Comparison of ENCODE assay signal across 9 mouse cellular contexts in the genomic region with DNA sequence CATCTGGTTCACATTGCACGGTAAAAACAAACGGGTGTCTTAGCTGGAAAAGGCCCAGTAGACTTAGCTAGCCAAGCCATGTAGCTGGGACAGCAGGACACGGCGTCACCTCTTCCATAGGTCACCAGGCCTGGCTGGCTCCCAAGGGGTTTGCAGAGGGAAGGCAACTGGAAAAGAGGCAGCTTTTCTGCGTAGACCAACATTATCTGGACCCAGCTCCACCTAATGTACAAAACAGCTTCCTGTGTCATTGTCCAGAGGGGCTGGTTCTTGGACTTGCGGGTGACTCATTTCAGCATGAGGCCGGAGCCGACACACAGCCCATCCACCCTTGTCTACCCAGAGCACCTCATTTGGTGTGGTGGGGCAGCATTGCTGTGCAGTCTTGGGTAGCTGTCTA. TPM values are rescaled to one million over a fixed set of nuclear protein-coding genes. Genes with fewer than 3 reads are reported as not detected.
DNase-seq lines count a peak whose midpoint lies in the region; ATAC-seq lines count a peak whose summit lies in the region.
"Had no signal": no experiment of that assay in that cellular context is flagged by ENCODE, and none has a peak within 500 bp of the region (broad histone marks: within the 10 kb centered on the region; RNA-seq: fewer than 3 reads in every experiment).

No protein-coding gene starts in this region.

- 0 out of 4 replicates have a peak, but pooled peaks cover 0 to 3% of the 10 kb centered on the region in 2 experiments for H3K4me1 ChIP-seq in heart, embryonic 14.5 days (ENCODE audit: control insufficient read depth in 2 of 2, insufficient read depth in 2 of 2, low read length in 2 of 2)
- no peaks in the 10 kb centered on the region for H3K4me1 ChIP-seq in midbrain, embryonic 15.5 days

- H3K9me3 ChIP-seq in heart, embryonic 14.5 days (ENCODE audit: control insufficient read depth, low read length), result no peaks in the 10 kb centered on the region
- no peaks in the 10 kb centered on the region for H3K9me3 ChIP-seq in midbrain, embryonic 15.5 days

- H3K36me3 ChIP-seq in heart, embryonic 14.5 days (ENCODE audit: control insufficient read depth, insufficient read depth, low read length), result no peaks in the 10 kb centered on the region
- H3K36me3 ChIP-seq in midbrain, embryonic 15.5 days (replicated peaks), result no peaks in the 10 kb centered on the region

- H3K4me3 ChIP-seq in heart, embryonic 14.5 days (ENCODE audit: control insufficient read depth in 1 of 2, insufficient read depth in 1 of 2, low read depth in 1 of 2, low read length in 2 of 2), result no peak overlapping the region
- no peak overlapping the region for H3K4me3 ChIP-seq in midbrain, embryonic 15.5 days
- H3K4me3 ChIP-seq: megakaryocyte, embryonic 14.5 days had no signal

- peak; percentile 63 for DNase-seq in testis, postnatal 10 days (ENCODE audit: low spot score)
- no peak for DNase-seq in testis, postnatal 14 days (ENCODE audit: low spot score)
- peak; percentile 88 to 90 for DNase-seq in kidney, postnatal 4 days
- no peak for DNase-seq in yolk sac, embryonic 10.5 days (ENCODE audit: low spot score)
- no peak for DNase-seq in right cerebral cortex, adult 18-20 months
- DNase-seq in frontal cortex, postnatal 14 days (ENCODE audit: low spot score in 2 of 2), result no peak

- no peak overlapping the region for H3K4me2 ChIP-seq in heart, embryonic 14.5 days (ENCODE audit: low read length)
- H3K4me2 ChIP-seq in midbrain, embryonic 15.5 days, result no peak overlapping the region

- H3K27ac ChIP-seq in heart, embryonic 14.5 days (replicated peaks in 1 of 2; ENCODE audit: control insufficient read depth in 1 of 2, insufficient read depth in 1 of 2, low read depth in 2 of 2, low read length in 2 of 2), result peak overlapping the region in 1 of 2 experiments; percentile 28; a peak in 1 of 4 replicates
- H3K27ac ChIP-seq in midbrain, embryonic 15.5 days, result no peak overlapping the region

- H3K27me3 ChIP-seq in heart, embryonic 14.5 days (ENCODE audit: control insufficient read depth, insufficient read depth, low read length), result no peaks in the 10 kb centered on the region
- H3K27me3 ChIP-seq in midbrain, embryonic 15.5 days (replicated peaks), result no peaks in the 10 kb centered on the region

- WGBS in heart, embryonic 14.5 days, result 53% methylated on average over 8 of the region's 8 CpGs
- WGBS in midbrain, embryonic 15.5 days, result 88% methylated on average over 8 of the region's 8 CpGs

- H3K9ac ChIP-seq in heart, embryonic 14.5 days (ENCODE audit: low read length), result no peak overlapping the region
- H3K9ac ChIP-seq in midbrain, embryonic 15.5 days, result no peak overlapping the region

- ATAC-seq in heart, embryonic 14.5 days (ENCODE audit: insufficient number of reproducible peaks, insufficient read depth, low FRiP score, low read depth), result peak; percentile 30; the same call in 1 of the 2 replicates
- no peak for ATAC-seq in midbrain, embryonic 15.5 days (replicated peaks)

RNA-seq across cellular contexts. Expression of gene Kpna2, which starts 23.1 kb away (rescaled TPM):
- 228 and 258 TPM in 2 replicates for polyA plus RNA-seq in heart, embryonic 14.5 days (2014; fragmentation: Nextera tagmentation; extraction: Ambion mirVana)
- 154 and 163 TPM in 2 replicates for polyA plus RNA-seq in midbrain, embryonic 15.5 days (2015; fragmentation: Nextera tagmentation; extraction: Ambion mirVana)

RNA-seq across cellular contexts. Expression of gene 1810010H24Rik, which starts 49.3 kb away (rescaled TPM):
- 3.1 and 4.1 TPM in 2 replicates for polyA plus RNA-seq in heart, embryonic 14.5 days (2014; fragmentation: Nextera tagmentation; extraction: Ambion mirVana)
- polyA plus RNA-seq in midbrain, embryonic 15.5 days (2015; fragmentation: Nextera tagmentation; extraction: Ambion mirVana), result 6.9 and 7.3 TPM in 2 replicates

RNA-seq across cellular contexts. Expression of gene Smurf2, which starts 55.7 kb away (rescaled TPM):
- polyA plus RNA-seq in heart, embryonic 14.5 days (2014; fragmentation: Nextera tagmentation; extraction: Ambion mirVana), result 16.5 and 17.4 TPM in 2 replicates
- 14.0 and 15.1 TPM in 2 replicates for polyA plus RNA-seq in midbrain, embryonic 15.5 days (2015; fragmentation: Nextera tagmentation; extraction: Ambion mirVana)

Comparison
In these comparisons a context has a peak if more than half of its experiments do, and no peak if none do; other contexts are left out.
1. DNase-seq: peak in testis, postnatal 10 days (single experiment) and kidney, postnatal 4 days (2 of 2); none in testis, postnatal 14 days (single experiment), yolk sac, embryonic 10.5 days (single experiment), right cerebral cortex, adult 18-20 months (single experiment) and frontal cortex, postnatal 14 days (0 of 2).